Mouse (Mus musculus) spleen, adult 12 weeks (tissue): Measurements from ENCODE around the gene Plau.
A peak's percentile ranks its signal among the peaks of the same experiment; 100 is the strongest.

Experiments
- DNase-seq: peaks from one replicate; pipeline ENCODE4 v3.0.0; 2022; ENCODE audit warnings: low spot score

Gene Plau

GRCm38 (mm10) chr14:20836171-20836904 lies at the start of gene Plau:
Gene Plau, plus strand, starts transcription at chr14:20836660.
- DNase-seq: no peak

GRCm38 (mm10) chr14:20788151-20788550 lies 48.3 kb upstream of the Plau start:
- DNase-seq: no peak

DNA sequence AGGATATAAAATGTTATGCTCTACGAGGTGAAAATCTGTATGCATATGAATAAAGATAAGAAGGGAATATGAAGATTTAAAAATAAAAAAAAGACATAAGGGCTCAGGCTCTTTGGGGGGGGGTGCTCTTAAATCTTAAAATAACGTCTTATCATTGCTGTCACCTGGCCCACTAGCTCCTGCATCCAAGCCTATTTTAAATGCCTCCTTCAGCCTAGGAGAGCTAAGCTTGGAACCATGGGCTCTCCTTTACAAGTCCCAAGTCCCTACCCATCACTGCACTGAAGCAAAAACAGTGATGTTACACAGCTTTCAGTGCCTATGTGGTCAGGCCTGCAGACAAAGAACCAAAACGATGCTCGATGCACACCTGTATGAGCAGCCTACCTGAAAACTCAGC lies 46.9 kb upstream of the Plau start:
- DNase-seq: no peak

- DNase-seq: no peak
Observed at GRCm38 (mm10) chr14:20790445-20790844, 46.0 kb upstream of the Plau start.

GRCm38 (mm10) chr14:20790996-20791395 lies 45.5 kb upstream of the Plau start:
- no peak for DNase-seq

DNA sequence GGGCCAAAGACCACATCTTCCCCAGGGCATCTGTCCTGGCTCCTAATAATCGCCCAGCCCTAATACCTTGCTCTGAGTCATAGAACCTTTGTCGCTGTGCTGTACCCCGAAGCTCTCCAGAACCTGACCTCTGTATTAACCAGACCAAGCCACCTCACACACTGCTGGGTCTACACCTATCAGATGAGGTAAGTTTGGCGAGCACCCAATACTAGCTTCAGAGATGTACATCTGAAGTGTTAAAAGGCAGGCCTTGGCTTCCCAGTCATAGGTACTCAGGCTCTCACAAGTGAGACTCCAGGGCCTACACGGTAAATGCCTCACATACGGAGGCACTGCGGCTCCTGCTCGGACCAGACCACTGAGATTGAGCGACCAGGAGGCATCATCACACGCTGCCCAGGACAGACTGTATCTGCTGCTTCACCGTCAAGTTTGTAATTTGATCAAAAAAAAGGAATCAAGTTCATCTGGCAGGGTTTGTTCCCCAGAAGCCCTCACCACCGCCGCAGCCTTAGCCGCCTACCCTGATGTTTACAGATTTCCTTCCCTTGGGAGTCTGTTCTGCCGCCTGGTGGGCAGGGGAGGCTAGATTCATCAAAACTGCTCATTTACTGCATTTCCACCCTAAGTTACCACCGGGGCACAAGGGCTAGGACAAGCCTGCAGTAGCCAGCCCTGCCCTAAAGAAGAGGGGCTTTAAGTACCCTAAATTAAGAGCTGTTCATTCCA lies 44.8 kb upstream of the Plau start:
- no peak for DNase-seq

- no peak for DNase-seq
Observed at GRCm38 (mm10) chr14:20792243-20792921, 44.1 kb upstream of the Plau start.

- DNase-seq: no peak
Observed at GRCm38 (mm10) chr14:20792922-20793757, 43.3 kb upstream of the Plau start.

DNA sequence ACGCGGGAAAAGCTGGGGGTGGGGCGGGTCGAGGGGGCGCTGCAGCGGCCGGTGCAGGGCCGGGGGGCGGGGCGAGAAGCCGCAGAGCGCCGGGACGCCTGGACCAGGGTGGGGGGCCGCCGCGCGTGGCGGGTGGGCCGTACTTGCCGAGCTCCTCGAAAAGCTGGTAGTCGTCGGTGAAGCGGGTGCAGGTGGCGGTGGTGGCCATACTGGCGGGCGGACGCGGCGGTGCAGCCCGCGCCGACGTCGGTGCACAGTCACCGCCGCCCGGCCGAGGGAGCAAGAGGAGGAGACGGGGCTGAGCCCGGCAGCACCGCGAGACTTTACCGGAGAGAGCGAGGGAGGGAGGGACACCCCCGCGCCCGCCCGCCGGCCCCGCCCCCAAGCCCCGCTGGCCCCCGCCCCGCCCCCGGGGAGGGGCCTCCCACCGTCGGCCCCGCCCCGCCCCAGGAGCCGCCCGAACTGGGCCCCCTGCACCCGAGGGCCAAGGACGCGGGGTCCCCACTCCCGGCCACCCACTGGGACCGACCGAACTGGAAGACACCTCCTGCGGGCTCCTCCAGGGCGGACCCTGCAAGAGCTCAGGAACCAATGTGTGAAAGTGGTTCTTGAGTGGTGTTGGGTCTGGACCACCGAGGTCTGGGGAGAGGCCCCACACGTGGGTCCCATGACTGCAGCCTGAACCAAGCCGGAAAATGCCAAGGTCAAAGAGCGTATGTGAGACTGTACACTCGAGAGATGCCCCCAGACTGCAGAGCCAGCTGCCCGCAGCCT lies 42.5 kb upstream of the Plau start, which contains the start of gene Camk2g:
Camk2g (minus strand) TSS at position 331 of the 774 bp plus-strand sequence.
- peak; percentile 66 for DNase-seq

DNA sequence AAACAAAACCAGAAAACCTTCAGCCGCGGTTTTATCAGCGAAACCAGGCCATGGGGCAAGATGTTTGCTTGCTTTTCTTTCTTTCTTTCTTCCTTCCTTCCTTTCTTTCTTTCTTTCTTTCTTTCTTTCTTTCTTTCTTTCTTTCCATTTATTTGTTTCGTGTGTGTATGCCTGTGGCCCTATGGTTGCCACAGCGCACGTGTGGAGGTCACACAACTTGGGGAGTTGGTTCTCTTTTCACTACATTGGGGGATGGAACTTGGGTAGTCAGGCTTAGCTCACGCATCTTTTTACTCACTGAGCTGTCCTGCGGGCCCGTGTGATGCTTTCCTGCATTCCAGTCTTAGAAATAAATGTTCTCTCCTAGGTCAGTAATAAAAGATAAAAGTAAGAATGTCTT lies 41.9 kb upstream of the Plau start:
- no peak for DNase-seq

DNA sequence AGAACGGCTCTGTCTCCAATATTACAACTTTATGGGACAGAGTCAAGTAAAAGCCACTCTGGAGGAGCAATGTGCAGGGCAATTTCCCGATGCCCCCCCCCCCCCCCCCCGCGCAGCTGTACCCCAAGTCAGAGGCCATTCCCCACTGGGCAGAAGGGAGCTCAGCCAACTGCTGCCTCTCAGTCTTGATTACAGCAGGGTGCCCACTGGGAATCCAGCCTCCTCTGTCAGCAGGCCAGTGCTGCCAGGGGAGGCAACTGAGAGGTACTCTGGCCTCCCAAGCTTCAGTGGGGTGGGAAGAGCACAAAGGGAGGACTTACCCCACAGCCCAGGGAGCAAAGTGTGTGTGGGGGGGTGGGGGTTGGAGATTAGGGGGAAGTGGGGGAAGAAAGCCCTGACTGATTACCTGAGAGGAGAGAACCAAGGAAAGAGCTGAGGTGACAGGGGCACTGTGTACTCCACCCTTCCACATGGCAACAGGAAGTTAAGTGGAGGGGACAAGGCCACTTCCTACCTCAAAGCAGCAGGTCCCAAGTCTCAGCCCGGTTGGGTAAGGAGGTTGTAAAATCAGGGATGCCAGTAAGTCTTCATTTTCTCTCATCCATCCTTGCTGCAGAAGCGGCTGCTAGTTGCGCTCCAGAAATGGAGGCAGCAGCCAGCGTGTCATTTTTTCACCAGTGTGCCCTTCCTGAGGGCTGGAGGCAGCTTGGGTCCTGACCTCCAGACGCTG lies 40.9 kb upstream of the Plau start:
- no peak for DNase-seq

GRCm38 (mm10) chr14:20796170-20796569 lies 40.3 kb upstream of the Plau start:
- DNase-seq: no peak

DNA sequence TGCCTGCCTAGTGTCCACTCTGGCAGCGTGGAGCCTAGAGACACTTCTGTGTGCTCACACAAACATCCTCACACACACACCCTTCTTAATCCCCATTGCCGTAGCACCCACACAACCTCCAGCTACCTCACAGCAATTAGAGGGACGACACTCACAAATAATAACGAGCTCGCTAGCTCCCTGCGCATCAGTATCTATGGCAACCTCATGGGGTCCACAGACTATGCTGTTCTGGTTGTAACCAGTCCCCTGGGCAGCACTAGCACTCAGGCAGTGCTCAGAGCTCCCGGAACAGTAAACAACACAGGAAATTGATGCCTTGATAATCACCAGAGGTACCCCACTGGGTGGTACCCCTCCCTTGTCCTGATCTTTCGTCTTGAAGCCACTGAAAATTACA lies 39.8 kb upstream of the Plau start:
- DNase-seq: no peak

GRCm38 (mm10) chr14:20798300-20798699 lies 38.2 kb upstream of the Plau start:
- no peak for DNase-seq

- peak; percentile 78 for DNase-seq
Observed at GRCm38 (mm10) chr14:20798761-20799160, 37.7 kb upstream of the Plau start.

GRCm38 (mm10) chr14:20802926-20803605 lies 33.4 kb upstream of the Plau start:
- no peak for DNase-seq

DNA sequence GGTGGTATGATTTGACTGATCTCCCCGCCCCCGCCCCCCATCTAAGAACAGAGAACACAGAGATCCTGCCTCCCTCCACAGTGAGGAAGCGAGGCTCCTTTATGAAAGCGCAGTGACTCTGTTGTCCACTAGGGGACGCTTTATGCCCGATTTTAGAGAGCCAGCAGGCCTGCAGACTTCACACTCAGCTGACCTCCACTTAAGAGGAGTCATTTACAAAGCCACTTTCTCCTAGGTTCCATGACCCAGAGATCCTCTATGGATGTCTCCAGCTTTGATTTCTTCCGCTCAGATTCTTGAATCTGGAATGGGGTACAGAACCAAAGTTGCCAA lies 32.9 kb upstream of the Plau start:
- DNase-seq: peak; percentile 52

DNA sequence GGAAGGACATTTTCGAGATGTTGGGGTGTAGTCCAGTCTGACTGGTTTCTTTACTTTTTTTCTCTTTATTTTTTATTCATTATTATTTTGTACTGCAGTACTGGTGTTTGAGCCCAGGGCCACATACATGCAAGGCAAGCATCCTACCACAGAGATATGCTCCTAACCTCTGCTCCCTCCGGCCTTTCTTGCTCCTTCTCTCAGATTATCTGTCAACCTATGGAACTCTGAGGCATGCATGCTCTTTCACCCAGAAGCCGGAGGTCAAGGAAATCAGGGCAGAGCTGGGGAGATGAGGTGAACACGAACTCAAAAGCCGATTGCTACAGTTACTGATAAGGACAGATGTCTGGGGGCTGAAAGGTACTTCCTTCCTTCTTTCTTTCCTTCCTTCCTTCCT lies 32.0 kb upstream of the Plau start:
- no peak for DNase-seq

DNA sequence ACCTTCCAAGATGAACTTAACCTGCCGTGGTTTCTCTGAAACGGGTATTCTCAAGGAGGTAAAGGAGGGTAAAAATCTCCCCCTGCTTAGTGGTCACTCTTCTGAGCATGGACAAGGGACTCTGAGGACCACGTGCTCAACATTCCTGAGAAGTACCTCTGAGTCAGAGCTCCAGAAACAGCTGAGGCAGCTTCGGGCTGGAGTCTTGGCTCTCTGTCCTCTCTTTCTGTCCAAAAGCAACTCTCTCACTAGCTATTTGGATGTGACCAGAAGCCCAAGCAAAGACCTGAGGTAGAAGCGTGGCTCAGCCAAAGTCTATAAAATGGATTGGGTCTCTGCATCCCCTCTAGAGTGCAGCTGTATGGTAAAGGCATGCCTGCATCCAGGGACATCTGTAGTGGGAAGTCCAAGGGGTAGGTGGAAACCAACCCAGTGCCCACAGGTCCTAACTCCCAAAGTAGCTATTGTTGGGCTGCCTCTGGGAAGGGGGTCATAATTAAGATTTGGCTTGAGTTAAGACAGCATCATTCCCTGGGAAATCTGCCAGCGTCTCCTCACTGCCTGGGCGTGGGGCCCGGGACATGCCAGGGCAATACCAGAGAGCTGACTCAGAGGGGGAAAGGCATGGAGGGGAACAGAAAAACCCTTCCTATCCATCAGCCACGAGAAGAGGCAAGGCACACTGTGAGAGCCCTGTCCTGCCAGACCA lies 31.3 kb upstream of the Plau start:
- DNase-seq: no peak
